Mouse (Mus musculus) ES-Bruce4 (cell line): Measurements from ENCODE around the gene Slc5a10. TPM values are rescaled to one million over a fixed set of nuclear protein-coding genes. Genes with fewer than 3 reads are reported as not detected.
A peak's percentile ranks its signal among the peaks of the same experiment; 100 is the strongest.

Experiments used
- H3K27ac ChIP-seq: 2 replicates; pipeline ENCODE4 v1.5.1; 2012; ENCODE audit warnings: low read length, inconsistent platforms; ENCODE audit not compliant: insufficient read depth
- H3K27me3 ChIP-seq: 2 replicates; pipeline ENCODE4 v1.6.1; 2012; ENCODE audit warnings: mild to moderate bottlenecking, low read length, inconsistent platforms; ENCODE audit not compliant: control insufficient read depth, poor library complexity, insufficient read depth, severe bottlenecking
- H3K36me3 ChIP-seq: 2 replicates; pipeline ENCODE4 v1.6.1; 2012; ENCODE audit warnings: inconsistent platforms, mild to moderate bottlenecking, low read length, moderate library complexity; ENCODE audit not compliant: control insufficient read depth, poor library complexity, insufficient read depth, severe bottlenecking
- H3K4me1 ChIP-seq: one replicate; pipeline ENCODE4 v1.8.1; 2011; ENCODE audit warnings: low read length; ENCODE audit not compliant: control insufficient read depth, insufficient read depth
- H3K4me3 ChIP-seq: 2 replicates; pipeline ENCODE4 v1.5.1; 2011; ENCODE audit warnings: low read depth, mild to moderate bottlenecking, low read length
- H3K9ac ChIP-seq: 2 replicates; pipeline ENCODE4 v1.6.1; 2012; ENCODE audit warnings: low read depth, mild to moderate bottlenecking, inconsistent platforms; ENCODE audit not compliant: poor library complexity, severe bottlenecking
- H3K9me3 ChIP-seq: replicated peaks from 2 replicates; pipeline ENCODE4 v1.6.1; 2012; ENCODE audit warnings: mild to moderate bottlenecking, low read length, inconsistent platforms; ENCODE audit not compliant: control insufficient read depth, poor library complexity, insufficient read depth, severe bottlenecking
- CTCF ChIP-seq: IDR thresholded peaks from one replicate; pipeline ENCODE4 v1.8.1; 2011; ENCODE audit warnings: low read depth, low read length
- EP300 ChIP-seq: IDR thresholded peaks from 2 replicates; pipeline ENCODE4 v1.6.1; 2011; ENCODE audit warnings: low read depth, low read length; ENCODE audit not compliant: insufficient read depth
- POLR2A ChIP-seq: IDR thresholded peaks from one replicate; pipeline ENCODE4 v1.8.1; 2011; ENCODE audit warnings: low read length; ENCODE audit not compliant: insufficient read depth
- polyA plus RNA-seq: library from polyadenylated mRNA; stranded (reverse); fragments of >200 nt; gene quantifications from 2 replicates; pipeline ENCODE4 v1.2.4, GENCODE M21; 2011; ENCODE audit warnings: low read depth; ENCODE audit not compliant: missing spikeins, insufficient read depth, insufficient read length

The Slc5a10 gene
- polyA plus RNA-seq, 1 experiment = not detected

GRCm38 (mm10) chr11:61671781-61672383, 48.7 kb downstream of the Slc5a10 start:
- Histone ChIP-seq H3K27ac (no peak overlapping the region), H3K9ac (peak overlapping the region; percentile 52), H3K27me3 (no peaks in the 10 kb centered on the region)

DNA sequence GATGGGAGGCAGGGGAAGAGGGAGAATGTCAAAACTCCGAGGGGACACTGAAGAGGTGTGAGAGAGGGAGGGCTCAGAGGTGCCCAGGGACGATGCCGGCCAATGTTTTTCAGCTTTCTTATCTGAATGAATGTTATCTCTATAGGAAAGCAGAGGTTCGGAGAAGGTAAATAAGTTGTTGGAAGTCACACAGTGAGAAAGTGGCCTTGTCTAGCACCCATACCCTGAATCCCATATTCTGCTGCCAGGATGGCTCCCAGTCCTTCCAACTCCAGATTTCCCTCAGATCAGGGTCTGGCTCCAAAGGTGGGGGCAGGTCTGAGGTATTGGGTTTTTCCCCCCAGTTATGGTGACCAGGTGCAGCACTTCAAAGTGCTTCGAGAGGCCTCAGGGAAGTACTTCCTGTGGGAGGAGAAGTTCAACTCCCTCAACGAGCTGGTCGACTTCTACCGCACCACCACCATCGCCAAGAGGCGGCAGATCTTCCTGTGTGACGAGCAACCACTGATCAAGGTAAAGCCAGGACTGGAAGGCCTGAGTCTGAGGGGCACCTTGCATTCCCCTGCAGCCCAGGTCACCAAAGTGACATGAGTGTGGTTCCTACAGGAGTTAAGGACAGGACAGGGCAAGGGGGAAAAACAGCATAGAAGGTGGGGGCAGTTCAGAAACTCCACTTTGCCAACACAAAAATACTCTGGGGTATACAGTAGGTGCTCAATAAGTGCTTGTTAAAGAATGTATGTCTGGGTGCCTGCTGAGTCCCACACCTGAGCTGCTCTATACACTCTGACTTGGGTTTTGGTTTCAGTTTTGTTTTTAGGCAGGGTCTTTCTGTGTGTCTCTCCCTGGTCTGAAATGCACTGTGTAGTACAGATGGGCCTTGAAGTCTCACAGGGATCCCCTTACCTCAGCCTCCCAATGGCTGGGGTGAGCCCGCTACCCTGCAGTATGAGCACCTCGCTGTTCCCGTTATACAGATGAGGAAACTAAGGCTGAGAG, 50.8 kb downstream of the Slc5a10 start:
- no peaks in the 10 kb centered on the region for H3K4me1 ChIP-seq

More at GRCm38 (mm10) chr11:61671781-61672383, 48.7 kb downstream of the Slc5a10 start:
- TF ChIP-seq EP300 = no peak
- TF ChIP-seq POLR2A = no peak
- no peak for TF ChIP-seq CTCF
- peaks cover 9% of the 10 kb centered on the region for H3K4me1 ChIP-seq
- peak overlapping the region; percentile 62 for H3K4me3 ChIP-seq
- no peaks in the 10 kb centered on the region for H3K36me3 ChIP-seq
- no peaks in the 10 kb centered on the region for H3K9me3 ChIP-seq

GRCm38 (mm10) chr11:61667782-61668181, 52.8 kb downstream of the Slc5a10 start:
- H3K9me3 ChIP-seq = no peaks in the 10 kb centered on the region
- no peaks in the 10 kb centered on the region for H3K4me1 ChIP-seq
- no peak overlapping the region for H3K4me3 ChIP-seq
- TF ChIP-seq CTCF = no peak
- no peak for TF ChIP-seq POLR2A
- no peak for TF ChIP-seq EP300
- H3K27ac ChIP-seq = no peak overlapping the region
- no peak overlapping the region for H3K9ac ChIP-seq
- H3K27me3 ChIP-seq = no peaks in the 10 kb centered on the region
- no peaks in the 10 kb centered on the region for H3K36me3 ChIP-seq

More for the DNA sequence above, 50.8 kb downstream of the Slc5a10 start:
- Histone ChIP-seq H3K36me3 (no peaks in the 10 kb centered on the region), H3K27me3 (no peaks in the 10 kb centered on the region), H3K27ac (no peak overlapping the region), H3K4me3 (no peak overlapping the region), H3K9ac (no peak overlapping the region), H3K9me3 (no peaks in the 10 kb centered on the region)
- no peak for TF ChIP-seq EP300
- TF ChIP-seq CTCF = no peak
- no peak for TF ChIP-seq POLR2A

DNA sequence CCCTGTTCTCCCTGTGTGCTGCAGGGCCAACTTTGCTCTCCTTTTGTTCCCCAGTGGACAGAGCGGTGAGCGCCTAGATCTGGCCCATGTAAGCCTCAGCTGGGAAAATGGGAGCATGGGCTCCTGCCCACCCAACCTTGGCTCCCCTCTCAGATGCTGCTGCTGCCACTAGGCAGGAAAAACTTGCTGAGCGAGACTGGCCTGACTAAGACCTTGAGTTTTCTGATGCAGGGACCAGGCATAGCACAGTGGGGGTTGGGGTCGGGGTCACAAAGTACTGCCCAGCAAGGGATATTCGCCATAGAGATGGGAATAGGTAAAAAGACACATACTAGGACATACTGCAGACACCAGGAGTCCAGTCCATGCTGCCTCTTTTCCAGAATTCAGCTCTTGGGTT, 53.4 kb downstream of the Slc5a10 start:
- Histone ChIP-seq H3K4me1 (no peaks in the 10 kb centered on the region), H3K27ac (no peak overlapping the region), H3K9ac (no peak overlapping the region), H3K4me3 (no peak overlapping the region), H3K36me3 (no peaks in the 10 kb centered on the region), H3K9me3 (no peaks in the 10 kb centered on the region), H3K27me3 (no peaks in the 10 kb centered on the region)
- TF ChIP-seq POLR2A (no peak), EP300 (no peak), CTCF (no peak)

DNA sequence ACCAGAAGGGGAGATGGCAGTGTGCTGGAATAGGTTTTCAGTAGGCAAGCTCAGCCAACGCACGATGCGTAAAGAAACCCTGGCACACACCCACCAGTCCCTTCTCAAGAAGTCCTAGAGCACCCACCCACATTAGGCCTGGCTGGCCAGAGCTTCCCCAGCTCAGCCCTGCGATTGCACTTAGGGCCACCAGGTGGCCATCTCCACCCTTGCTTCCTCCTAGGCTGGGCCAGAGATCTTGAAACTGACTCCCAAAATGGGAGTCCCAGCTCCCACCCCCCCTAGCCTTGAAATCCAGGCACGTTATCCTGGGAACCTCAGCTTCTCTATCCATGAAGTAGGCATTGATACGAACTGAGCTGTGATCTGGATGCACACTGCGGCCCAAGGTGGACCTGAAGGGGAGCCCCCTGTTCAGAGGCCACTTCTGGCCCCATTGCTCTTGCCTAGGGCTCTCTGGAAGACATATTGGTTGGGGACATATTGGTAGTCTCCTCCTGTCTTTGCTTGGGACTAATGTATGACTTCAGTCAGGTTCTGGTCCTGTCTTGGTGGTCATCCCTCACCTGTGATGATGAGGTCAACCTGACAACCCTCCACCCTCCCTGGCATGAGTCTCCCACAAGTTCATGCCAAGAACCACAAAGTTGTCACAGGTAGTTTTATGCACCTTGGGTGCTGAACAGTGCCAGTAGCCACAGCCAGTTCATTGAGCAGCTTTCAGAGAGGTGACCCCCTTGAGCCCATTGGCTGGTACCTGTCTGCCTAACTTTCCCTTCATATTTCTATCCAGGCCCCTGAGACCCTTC, 54.4 kb downstream of the Slc5a10 start:
- H3K4me1 ChIP-seq = no peaks in the 10 kb centered on the region
- no peak overlapping the region for H3K9ac ChIP-seq
- no peak overlapping the region for H3K27ac ChIP-seq
- TF ChIP-seq CTCF (peak; percentile 80), POLR2A (no peak), EP300 (no peak)
- H3K36me3 ChIP-seq = no peaks in the 10 kb centered on the region
- H3K27me3 ChIP-seq = no peaks in the 10 kb centered on the region
- no peak overlapping the region for H3K4me3 ChIP-seq
- no peaks in the 10 kb centered on the region for H3K9me3 ChIP-seq
